Mouse (Mus musculus) hindbrain, postnatal 0 days (tissue): Measurements from ENCODE around the gene Rbpjl. TPM values are rescaled to one million over a fixed set of nuclear protein-coding genes. Genes with fewer than 3 reads are reported as not detected.

Source experiments
- ATAC-seq: fragments of 200-750 bp; cut with Nextera tagmentation; 2 replicates; pipeline ENCODE4 v1.8.0; 2017; ENCODE audit warnings: mild to moderate bottlenecking, moderate TSS enrichment, moderate library complexity
- DNase-seq: peaks from one replicate; pipeline ENCODE4 v3.0.0-alpha.2; 2015; ENCODE audit warnings: low spot score
- H3K27ac ChIP-seq: fragments of 300-500 bp; sonication (generic); 2 replicates; pipeline ENCODE4 v1.5.1; 2014; ENCODE audit warnings: mild to moderate bottlenecking
- H3K27me3 ChIP-seq: fragments of 300-500 bp; sonication (generic); 2 replicates; pipeline ENCODE4 v1.6.1; 2014; ENCODE audit warnings: low read length, mixed read lengths; ENCODE audit not compliant: insufficient read depth
- H3K36me3 ChIP-seq: fragments of 300-500 bp; sonication (generic); 2 replicates; pipeline ENCODE4 v1.6.1; 2014; ENCODE audit warnings: low read length, mixed read lengths; ENCODE audit not compliant: insufficient read depth
- H3K4me1 ChIP-seq: fragments of 300-500 bp; sonication (generic); 2 replicates; pipeline ENCODE4 v1.6.1; 2014; ENCODE audit warnings: antibody characterized with exemption, low read length, mixed read lengths; ENCODE audit not compliant: insufficient read depth
- H3K4me2 ChIP-seq: fragments of 300-500 bp; sonication (generic); 2 replicates; pipeline ENCODE4 v1.6.1; 2014; ENCODE audit warnings: low read depth, mild to moderate bottlenecking, low read length, moderate library complexity, mixed read lengths
- H3K4me3 ChIP-seq: fragments of 300-500 bp; sonication (generic); 2 replicates; pipeline ENCODE4 v1.5.1; 2014; ENCODE audit warnings: low read length
- H3K9ac ChIP-seq: fragments of 300-500 bp; sonication (generic); replicated peaks from 2 replicates; pipeline ENCODE4 v1.6.1; 2014; ENCODE audit warnings: mild to moderate bottlenecking, low read length, moderate library complexity, mixed read lengths
- H3K9me3 ChIP-seq: fragments of 300-500 bp; sonication (generic); 2 replicates; pipeline ENCODE4 v1.6.1; 2016; ENCODE audit warnings: low read length, mixed read lengths
- CTCF ChIP-seq: IDR thresholded peaks from 2 replicates; pipeline ENCODE4 v1.5.1; 2016; ENCODE audit warnings: antibody characterized with exemption, control low read depth, low read depth
- WGBS: fragments of 180-500 bp; shearing (Covaris S2); extraction: QIAGEN DNeasy Blood & Tissue Kit; methylation state at CpG from one replicate; pipeline ENCODE4 v1.1.7; 2014; 5-methylcytosine and 5-hydroxymethylcytosine counted together
- polyA plus RNA-seq: library from polyadenylated mRNA; unstranded; fragments of >200 nt; fragmentation: Nextera tagmentation; extraction: Ambion mirVana; gene quantifications from 2 replicates; pipeline ENCODE4 v1.2.1, GENCODE M21; 2015
- total RNA-seq: library from RNA; depleted of rRNA; stranded (reverse); fragments of >200 nt; gene quantifications from 2 replicates; pipeline ENCODE4 v1.2.3, GENCODE M21; 2014

Gene Rbpjl
- total and polyA plus RNA-seq, 2 experiments from 2014 or later, result 0.14 TPM; not detected in 1

- no peaks in the 10 kb centered on the region for H3K9me3 ChIP-seq
Measured at GRCm38 (mm10) chr2:164424406-164424805, 21.5 kb downstream of the Rbpjl start.

GRCm38 (mm10) chr2:164425401-164425800, 22.5 kb downstream of the Rbpjl start:
- H3K9ac ChIP-seq, result no peak overlapping the region
- no peaks in the 10 kb centered on the region for H3K27me3 ChIP-seq
- 68% methylated on average over 5 of the region's 5 CpGs for WGBS
- no peak for TF ChIP-seq CTCF
- DNase-seq, result peak; percentile 27
- no peaks in the 10 kb centered on the region for H3K4me1 ChIP-seq
- H3K4me2 ChIP-seq, result no peak overlapping the region
- no peak overlapping the region for H3K4me3 ChIP-seq
- no peak overlapping the region for H3K27ac ChIP-seq
- H3K9me3 ChIP-seq, result no peaks in the 10 kb centered on the region
- ATAC-seq, result no peak
- H3K36me3 ChIP-seq, result no peaks in the 10 kb centered on the region

More at GRCm38 (mm10) chr2:164424406-164424805, 21.5 kb downstream of the Rbpjl start:
- ATAC-seq, result no peak
- DNase-seq, result no peak
- TF ChIP-seq CTCF, result no peak
- Histone ChIP-seq H3K9ac (no peak overlapping the region), H3K27me3 (no peaks in the 10 kb centered on the region), H3K36me3 (no peaks in the 10 kb centered on the region), H3K4me2 (no peak overlapping the region), H3K4me3 (no peak overlapping the region), H3K27ac (no peak overlapping the region), H3K4me1 (no peaks in the 10 kb centered on the region)
- 89% methylated on average over 8 of the region's 8 CpGs for WGBS

- H3K4me1 ChIP-seq, result no peaks in the 10 kb centered on the region
- H3K4me3 ChIP-seq, result no peak overlapping the region
- 30% methylated on average over 12 of the region's 12 CpGs for WGBS
- no peak for DNase-seq
- no peaks in the 10 kb centered on the region for H3K36me3 ChIP-seq
- no peak for TF ChIP-seq CTCF
- H3K9me3 ChIP-seq, result no peaks in the 10 kb centered on the region
- ATAC-seq, result peak; percentile 58; the same call in 1 of the 2 replicates
- H3K4me2 ChIP-seq, result no peak overlapping the region
- no peaks in the 10 kb centered on the region for H3K27me3 ChIP-seq
- H3K9ac ChIP-seq, result no peak overlapping the region
- no peak overlapping the region for H3K27ac ChIP-seq
Measured at GRCm38 (mm10) chr2:164426121-164426520, 23.2 kb downstream of the Rbpjl start.

- 84% methylated on average over 5 of the region's 5 CpGs for WGBS
- Histone ChIP-seq H3K4me1 (no peaks in the 10 kb centered on the region), H3K9me3 (no peaks in the 10 kb centered on the region), H3K4me3 (no peak overlapping the region), H3K4me2 (no peak overlapping the region), H3K36me3 (no peaks in the 10 kb centered on the region), H3K9ac (no peak overlapping the region), H3K27ac (no peak overlapping the region), H3K27me3 (no peaks in the 10 kb centered on the region)
- ATAC-seq, result no peak
- no peak for DNase-seq
- no peak for TF ChIP-seq CTCF
Measured at GRCm38 (mm10) chr2:164426952-164427351, 24.0 kb downstream of the Rbpjl start.

GRCm38 (mm10) chr2:164428451-164428850, 25.5 kb downstream of the Rbpjl start:
- Histone ChIP-seq H3K4me3 (no peak overlapping the region), H3K9me3 (no peaks in the 10 kb centered on the region), H3K36me3 (no peaks in the 10 kb centered on the region), H3K4me1 (no peaks in the 10 kb centered on the region), H3K4me2 (no peak overlapping the region), H3K9ac (no peak overlapping the region), H3K27ac (no peak overlapping the region), H3K27me3 (no peaks in the 10 kb centered on the region)
- ATAC-seq (no peak), DNase-seq (no peak)
- 47% methylated on average over 5 of the region's 5 CpGs for WGBS
- TF ChIP-seq CTCF, result no peak

GRCm38 (mm10) chr2:164429881-164430615, 27.1 kb downstream of the Rbpjl start:
- H3K27ac ChIP-seq, result no peak overlapping the region
- no peaks in the 10 kb centered on the region for H3K4me1 ChIP-seq
- no peak overlapping the region for H3K9ac ChIP-seq
- WGBS, result 53% methylated on average over 15 of the region's 15 CpGs
- no peaks in the 10 kb centered on the region for H3K9me3 ChIP-seq
- TF ChIP-seq CTCF, result no peak
- no peaks in the 10 kb centered on the region for H3K27me3 ChIP-seq
- no peaks in the 10 kb centered on the region for H3K36me3 ChIP-seq
- ATAC-seq (no peak), DNase-seq (no peak)
- no peak overlapping the region for H3K4me2 ChIP-seq
- no peak overlapping the region for H3K4me3 ChIP-seq

- Histone ChIP-seq H3K4me3 (no peak overlapping the region), H3K9me3 (no peaks in the 10 kb centered on the region), H3K27me3 (no peaks in the 10 kb centered on the region), H3K9ac (no peak overlapping the region), H3K27ac (no peak overlapping the region), H3K4me1 (no peaks in the 10 kb centered on the region), H3K36me3 (no peaks in the 10 kb centered on the region), H3K4me2 (no peak overlapping the region)
- ATAC-seq, result no peak
- whole genome bisulfite sequencing, result 23% methylated on average over 7 of the region's 7 CpGs
- TF ChIP-seq CTCF, result peak; percentile 20; the same call in 1 of the 2 replicates
- no peak for DNase-seq
Measured at GRCm38 (mm10) chr2:164430697-164431096, 27.8 kb downstream of the Rbpjl start.
